In genomic region chr5:38687694-38688093, GRCm38 (mm10) we compare ENCODE assay signal across 24 mouse cellular contexts.
"Had no signal": no experiment of that assay in that cellular context is flagged by ENCODE, and none has a peak within 500 bp of the region (broad histone marks: within the 10 kb centered on the region; RNA-seq: fewer than 3 reads in every experiment).

No protein-coding gene starts in this region.

- DNase-seq: gastrocnemius, postnatal 14 days; gastrocnemius, postnatal 36 days; heart, adult 2 months; heart, postnatal 10 days; heart, postnatal 4 days; kidney, adult 18-20 months; kidney, adult 8-10 months; kidney, postnatal 10 days; kidney, postnatal 25 days; kidney, postnatal 4 days had no signal

- H3K27ac ChIP-seq: heart, adult 2 months; hindbrain, embryonic 10.5 days; hindbrain, embryonic 12.5 days; hindbrain, embryonic 14.5 days; intestine, embryonic 15.5 days; layer of hippocampus, adult 2 months; left cerebral cortex, adult 2 months; limb, embryonic 13.5 days; limb, embryonic 15.5 days; liver, embryonic 12.5 days; liver, embryonic 14.5 days had no signal

- ATAC-seq: hindbrain, embryonic 16.5 days; inflammation-experienced regulatory T-cells, adult 6 months; intestine, embryonic 15.5 days; intestine, postnatal 0 days; liver, embryonic 12.5 days had no signal

- H3K4me3 ChIP-seq: heart, adult 2 months; heart, embryonic 12.5 days; hindbrain, embryonic 10.5 days; hindbrain, embryonic 12.5 days; intestine, embryonic 15.5 days; layer of hippocampus, adult 2 months; left cerebral cortex, adult 2 months; limb, embryonic 13.5 days; limb, embryonic 15.5 days; liver, embryonic 12.5 days had no signal

- H3K27me3 ChIP-seq: heart, embryonic 12.5 days; hindbrain, embryonic 12.5 days; intestine, embryonic 15.5 days; limb, embryonic 13.5 days; limb, embryonic 15.5 days had no signal

- H3K9me3 ChIP-seq: heart, embryonic 12.5 days; hindbrain, embryonic 10.5 days; hindbrain, embryonic 12.5 days; intestine, embryonic 15.5 days; limb, embryonic 13.5 days; limb, embryonic 15.5 days; liver, embryonic 12.5 days had no signal

- H3K36me3 ChIP-seq: intestine, embryonic 15.5 days had no signal
